Mouse (Mus musculus) heart, postnatal 4 days (tissue): ENCODE measurements at regions not wholly inside any gene's neighbourhood (a gene's known extent, or its start where the extent isn't known, plus 50 kb on each side); places are given as distances from the start of the nearest gene placed in this dataset.

Source experiments
- DNase-seq: peaks from one replicate; pipeline ENCODE4 v3.0.0; 2021

GRCm38 (mm10) chr1:177616335-177617239, 113.0 kb upstream of the 1700016C15Rik start:
- DNase-seq: no peak

- DNase-seq: no peak
Measured at GRCm38 (mm10) chr1:177620501-177621099, 109.0 kb upstream of the 1700016C15Rik start.

- no peak for DNase-seq
Measured at GRCm38 (mm10) chr1:177621854-177622590, 107.6 kb upstream of the 1700016C15Rik start.

GRCm38 (mm10) chr1:177623304-177623726, 106.3 kb upstream of the 1700016C15Rik start:
- peak; percentile 62 for DNase-seq

- peak; percentile 30 for DNase-seq
Measured at GRCm38 (mm10) chr1:177623735-177624134, 105.9 kb upstream of the 1700016C15Rik start.

- DNase-seq: no peak
Measured at GRCm38 (mm10) chr1:177627814-177628213, 101.8 kb upstream of the 1700016C15Rik start.

- DNase-seq: no peak
Measured at GRCm38 (mm10) chr1:177633966-177634602, 95.5 kb upstream of the 1700016C15Rik start.

GRCm38 (mm10) chr1:177637061-177637460, 92.6 kb upstream of the 1700016C15Rik start:
- peak; percentile 18 for DNase-seq

GRCm38 (mm10) chr1:177638381-177638780, 91.2 kb upstream of the 1700016C15Rik start:
- no peak for DNase-seq

- no peak for DNase-seq
Measured at GRCm38 (mm10) chr1:177639931-177640846, 89.4 kb upstream of the 1700016C15Rik start.

- no peak for DNase-seq
Measured at GRCm38 (mm10) chr1:177642712-177643467, 86.7 kb upstream of the 1700016C15Rik start.

GRCm38 (mm10) chr1:177643662-177644061, 86.0 kb upstream of the 1700016C15Rik start:
- no peak for DNase-seq

- no peak for DNase-seq
Measured at GRCm38 (mm10) chr1:177644214-177644613, 85.4 kb upstream of the 1700016C15Rik start.

- no peak for DNase-seq
Measured at GRCm38 (mm10) chr1:177645327-177645726, 84.3 kb upstream of the 1700016C15Rik start.

- DNase-seq: no peak
Measured at GRCm38 (mm10) chr1:177645897-177646535, 83.6 kb upstream of the 1700016C15Rik start.

- DNase-seq: no peak
Measured at GRCm38 (mm10) chr1:177647876-177648275, 81.7 kb upstream of the 1700016C15Rik start.

GRCm38 (mm10) chr1:177648974-177649373, 80.6 kb upstream of the 1700016C15Rik start:
- DNase-seq: no peak

- DNase-seq: no peak
Measured at GRCm38 (mm10) chr1:177651219-177651618, 78.4 kb upstream of the 1700016C15Rik start.

GRCm38 (mm10) chr1:177663163-177663562, 66.5 kb upstream of the 1700016C15Rik start:
- no peak for DNase-seq
